Mouse (Mus musculus) thymus, adult 18-20 months (tissue): Measurements from ENCODE around the gene Kcnab2.
A peak's percentile ranks its signal among the peaks of the same experiment; 100 is the strongest.

Source experiments
- DNase-seq, 2 experiments: peaks; one replicate each; pipeline ENCODE4 v3.0.0; 2022; ENCODE audit warnings: mixed read lengths in 2 of 2

The Kcnab2 gene

DNA sequence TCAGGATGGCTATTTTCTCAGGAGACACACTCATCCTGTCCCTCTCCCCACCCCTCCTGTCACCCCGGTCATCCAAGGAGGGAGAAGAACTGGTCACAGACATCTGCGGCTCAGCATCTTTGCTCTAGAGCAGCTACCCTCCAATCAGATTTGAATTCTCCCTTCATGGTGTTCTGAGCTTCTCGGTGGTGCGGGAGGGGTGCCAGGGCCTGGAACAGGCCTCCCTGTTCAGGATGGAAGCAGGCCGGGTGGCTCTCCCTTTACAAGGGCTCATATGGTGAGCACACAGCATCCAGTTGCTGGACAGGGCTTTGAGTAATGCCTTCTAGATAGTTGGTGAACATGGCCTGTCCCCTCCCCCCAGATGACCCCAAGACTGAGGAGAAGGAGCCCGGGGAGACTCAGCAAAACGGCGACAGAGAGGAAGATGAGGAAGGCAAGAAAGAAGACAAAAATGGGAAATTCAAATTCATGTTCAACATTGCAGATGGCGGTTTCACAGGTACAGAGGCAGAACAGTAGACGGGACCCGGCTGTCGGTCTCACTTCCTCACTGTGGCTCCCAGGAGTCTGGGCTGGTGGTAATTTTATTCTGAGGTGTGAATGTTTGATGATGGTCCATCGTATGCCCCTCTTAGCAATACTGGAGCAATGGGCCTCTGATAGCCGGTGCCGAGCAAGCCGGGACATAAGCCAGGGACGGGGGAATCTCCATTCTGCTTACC lies 95.0 kb downstream of the Kcnab2 start:
- no peak for DNase-seq

GRCm38 (mm10) chr4:152365228-152365627 lies 112.4 kb downstream of the Kcnab2 start:
- no peak for DNase-seq

DNA sequence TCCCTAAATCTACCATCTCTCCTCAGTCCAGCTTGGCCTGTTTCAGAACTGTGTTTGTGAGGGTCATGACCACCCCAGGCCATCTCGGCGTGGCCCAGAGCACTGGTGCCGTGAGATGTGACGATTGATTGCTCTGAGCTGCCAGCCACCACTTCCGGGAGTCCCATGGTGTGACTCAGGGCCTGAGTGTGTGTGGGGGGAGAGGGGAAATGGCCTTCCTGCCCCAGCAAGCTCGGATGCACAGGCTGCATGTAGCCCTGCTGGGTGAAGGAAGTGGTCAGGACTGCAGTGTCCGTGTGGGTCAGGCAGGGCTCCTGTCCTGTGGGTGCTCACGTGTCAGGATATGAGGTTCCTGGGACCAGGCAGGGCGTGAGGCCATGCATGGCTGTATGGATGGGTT lies 115.5 kb downstream of the Kcnab2 start:
- DNase-seq: no peak

GRCm38 (mm10) chr4:152360855-152361254 lies 116.8 kb downstream of the Kcnab2 start:
- DNase-seq: peak in 1 of 2 experiments; percentile 12

DNA sequence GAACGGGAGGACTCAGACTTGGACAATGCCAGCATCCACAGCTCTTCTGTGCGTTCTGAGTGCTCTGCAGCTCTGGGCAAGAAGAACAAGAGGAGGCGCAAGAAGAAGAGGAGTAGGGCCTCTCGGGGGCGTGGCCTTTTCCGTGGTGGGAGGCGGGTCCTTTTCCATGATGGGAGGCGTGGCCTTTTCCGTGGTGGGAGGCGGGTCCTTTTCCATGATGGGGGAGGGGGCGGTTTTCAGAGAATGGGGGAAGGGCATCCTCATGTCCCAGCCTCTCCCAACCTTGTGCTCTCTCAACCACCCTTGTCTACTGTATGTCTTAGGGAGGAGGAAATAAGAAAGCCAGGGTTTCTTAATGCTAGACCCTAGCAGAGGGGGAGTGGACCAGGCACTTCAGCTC lies 118.0 kb downstream of the Kcnab2 start:
- DNase-seq: no peak

DNA sequence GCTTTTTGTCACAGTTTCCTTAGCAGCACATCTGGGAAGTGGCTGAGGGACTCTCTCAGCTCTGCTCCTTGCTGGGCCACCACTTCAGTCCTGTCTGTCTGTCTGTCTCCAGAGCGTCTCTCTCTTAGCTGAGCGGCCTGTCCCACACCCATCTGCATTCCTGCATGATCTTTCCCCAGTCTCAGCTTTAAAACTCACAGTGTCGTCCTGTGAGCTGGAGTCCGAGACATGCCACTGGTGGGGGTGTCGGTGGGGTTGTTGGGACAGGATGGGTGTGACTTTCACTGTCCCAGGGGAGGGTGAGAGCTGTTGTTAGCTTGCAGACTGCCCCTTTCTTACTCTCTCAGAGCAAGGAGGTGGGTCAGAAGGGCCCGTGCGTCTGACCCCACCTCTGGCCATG lies 122.0 kb downstream of the Kcnab2 start:
- DNase-seq: no peak

DNA sequence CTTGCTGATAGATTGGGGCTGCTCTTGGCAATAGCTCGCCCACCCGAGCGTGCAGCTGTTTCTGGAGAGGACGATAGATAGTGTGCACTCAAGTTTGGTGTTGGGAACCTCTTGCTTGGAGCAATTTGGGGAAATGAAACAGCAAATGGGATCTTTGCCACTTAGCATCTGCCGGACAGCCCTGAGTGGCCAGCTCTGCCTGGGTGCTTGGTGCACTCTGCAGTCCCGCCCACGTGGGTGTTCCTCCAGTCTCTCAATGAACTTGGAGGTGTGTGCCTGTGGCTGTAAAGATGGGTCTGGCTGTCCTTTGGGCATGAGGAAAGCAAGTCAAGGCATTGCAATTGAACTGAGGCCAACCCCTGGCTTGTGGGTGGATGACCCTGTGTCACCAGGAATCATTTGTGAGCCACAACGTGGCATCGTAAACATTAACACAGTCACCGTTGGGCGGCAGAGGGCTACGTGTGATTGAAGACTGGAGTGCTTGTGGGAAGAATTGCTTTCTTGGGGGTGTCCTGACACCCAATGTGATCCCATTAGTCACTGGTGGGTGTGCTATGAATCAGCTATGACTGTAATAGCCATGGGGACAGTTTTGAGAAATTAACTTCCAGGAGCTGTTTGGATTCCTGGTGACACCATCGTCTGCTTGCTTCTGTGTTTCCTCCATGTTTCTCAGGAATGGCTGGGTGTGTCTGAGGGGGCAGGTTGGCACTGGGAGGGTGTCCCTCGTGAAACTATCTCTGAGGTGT lies 123.6 kb downstream of the Kcnab2 start:
- no peak for DNase-seq

- no peak for DNase-seq
Measured at GRCm38 (mm10) chr4:152351422-152352305, 126.0 kb downstream of the Kcnab2 start.

GRCm38 (mm10) chr4:152350722-152351421 lies 126.8 kb downstream of the Kcnab2 start:
- DNase-seq: no peak

GRCm38 (mm10) chr4:152349837-152350381 lies 127.8 kb downstream of the Kcnab2 start:
- DNase-seq: no peak

GRCm38 (mm10) chr4:152345120-152345889 lies 132.4 kb downstream of the Kcnab2 start:
- no peak for DNase-seq

GRCm38 (mm10) chr4:152344651-152345050 lies 133.0 kb downstream of the Kcnab2 start:
- no peak for DNase-seq

- DNase-seq: no peak
Measured at GRCm38 (mm10) chr4:152343296-152343695, 134.4 kb downstream of the Kcnab2 start.
